14 mouse cellular contexts compared by ENCODE assay signal in genomic region chr13:58122786-58123297, GRCm38 (mm10). TPM values are rescaled to one million over a fixed set of nuclear protein-coding genes. Genes with fewer than 3 reads are reported as not detected.
DNase-seq lines count a peak whose midpoint lies in the region; ATAC-seq and TF ChIP-seq lines count a peak whose summit lies in the region.
"Had no signal": no experiment of that assay in that cellular context is flagged by ENCODE, and none has a peak within 500 bp of the region (broad histone marks: within the 10 kb centered on the region; RNA-seq: fewer than 3 reads in every experiment).

No protein-coding gene starts in this region.

- H3K9me3 ChIP-seq in forebrain, embryonic 11.5 days (ENCODE audit: control insufficient read depth, low read length): no peaks in the 10 kb centered on the region
- no peaks in the 10 kb centered on the region for H3K9me3 ChIP-seq in forebrain, embryonic 15.5 days
- no peaks in the 10 kb centered on the region for H3K9me3 ChIP-seq in liver, embryonic 12.5 days (replicated peaks)
- H3K9me3 ChIP-seq: limb, embryonic 10.5 days; neural tube, embryonic 13.5 days had no signal

- ATAC-seq in forebrain, embryonic 11.5 days (replicated peaks; ENCODE audit: low FRiP score): no peak
- no peak for ATAC-seq in forebrain, embryonic 15.5 days (replicated peaks)
- no peak for ATAC-seq in liver, embryonic 12.5 days

- WGBS in forebrain, embryonic 11.5 days: 78% methylated on average over 10 of the region's 10 CpGs
- 57% methylated on average over 10 of the region's 10 CpGs for WGBS in forebrain, embryonic 15.5 days
- WGBS in liver, embryonic 12.5 days (ENCODE audit: insufficient replicate concordance): 76% methylated on average over 10 of the region's 10 CpGs
- WGBS in kidney, adult 2 months: 19% methylated on average over 10 of the region's 10 CpGs

- H3K36me3 ChIP-seq in forebrain, embryonic 11.5 days (ENCODE audit: control insufficient read depth, insufficient read depth, low read length): no peaks in the 10 kb centered on the region; the same call in 1 of the 2 replicates
- no peaks in the 10 kb centered on the region for H3K36me3 ChIP-seq in forebrain, embryonic 15.5 days
- H3K36me3 ChIP-seq in liver, embryonic 12.5 days: peaks cover 26% of the 10 kb centered on the region
- H3K36me3 ChIP-seq in kidney, adult 2 months (ENCODE audit: control insufficient read depth, insufficient read depth, low read length): peaks cover 3% of the 10 kb centered on the region

- no peak for TF ChIP-seq CTCF in kidney, adult 2 months (conservative IDR thresholded peaks at IDR 0.05; ENCODE audit: insufficient read depth, insufficient read length, low read depth, low read length)

- H3K4me2 ChIP-seq in forebrain, embryonic 11.5 days (ENCODE audit: low read depth, low read length, severe bottlenecking): no peak overlapping the region
- no peak overlapping the region for H3K4me2 ChIP-seq in forebrain, embryonic 15.5 days (replicated peaks)
- H3K4me2 ChIP-seq in liver, embryonic 12.5 days: no peak overlapping the region
- H3K4me2 ChIP-seq: neural tube, embryonic 13.5 days had no signal

- peaks cover 2% of the 10 kb centered on the region; the same call in 1 of the 2 replicates for H3K4me1 ChIP-seq in forebrain, embryonic 11.5 days (replicated peaks; ENCODE audit: control insufficient read depth, insufficient read depth, low read length)
- peaks cover 30% of the 10 kb centered on the region for H3K4me1 ChIP-seq in forebrain, embryonic 15.5 days
- H3K4me1 ChIP-seq in liver, embryonic 12.5 days: peaks cover 24% of the 10 kb centered on the region
- peaks cover 18% of the 10 kb centered on the region for H3K4me1 ChIP-seq in kidney, adult 2 months (ENCODE audit: control insufficient read depth, insufficient read depth, low read length)

- no peak for TF ChIP-seq POLR2A in kidney, adult 2 months (IDR thresholded peaks at IDR 0.05; ENCODE audit: low read depth, low read length)

- H3K4me3 ChIP-seq in forebrain, embryonic 11.5 days (ENCODE audit: low read depth, low read length): no peak overlapping the region
- no peak overlapping the region for H3K4me3 ChIP-seq in forebrain, embryonic 15.5 days
- H3K4me3 ChIP-seq in liver, embryonic 12.5 days: no peak overlapping the region
- H3K4me3 ChIP-seq in kidney, adult 2 months (ENCODE audit: insufficient read depth, low read depth, low read length): peak overlapping the region; percentile 34
- H3K4me3 ChIP-seq: erythroblast, embryonic 14.5 days; limb, embryonic 10.5 days; neural tube, embryonic 13.5 days had no signal

- H3K9ac ChIP-seq in forebrain, embryonic 11.5 days (ENCODE audit: low read length): no peak overlapping the region
- no peak overlapping the region for H3K9ac ChIP-seq in forebrain, embryonic 15.5 days (replicated peaks)
- H3K9ac ChIP-seq in liver, embryonic 12.5 days: no peak overlapping the region
- H3K9ac ChIP-seq: neural tube, embryonic 13.5 days had no signal

- no peak overlapping the region for H3K27ac ChIP-seq in forebrain, embryonic 11.5 days (ENCODE audit: low read depth, low read length)
- no peak overlapping the region for H3K27ac ChIP-seq in forebrain, embryonic 15.5 days (replicated peaks)
- H3K27ac ChIP-seq in liver, embryonic 12.5 days: 0 out of 2 replicates have a peak overlapping the region, but pooled peaks have one; percentile 37
- peak overlapping the region; percentile 93 for H3K27ac ChIP-seq in kidney, adult 2 months (ENCODE audit: insufficient read depth, low read depth, low read length)
- H3K27ac ChIP-seq: limb, embryonic 10.5 days; neural tube, embryonic 13.5 days had no signal

- peak; percentile 11 for DNase-seq in forebrain, embryonic 11.5 days (ENCODE audit: low spot score)
- DNase-seq in liver (no peak), adipocyte (ENCODE audit: low spot score) (no peak)
- peak; percentile 61 for DNase-seq in kidney, adult 2 months
- DNase-seq in kidney, postnatal 36 days: peak; percentile 47 to 51
- no peak for DNase-seq in embryo, embryonic 11 days
- DNase-seq: cerebellum, adult 9-11 months; gastrocnemius, postnatal 36 days; thymus, postnatal 36 days had no signal

- no peaks in the 10 kb centered on the region for H3K27me3 ChIP-seq in forebrain, embryonic 11.5 days (ENCODE audit: control insufficient read depth, insufficient read depth, low read length)
- H3K27me3 ChIP-seq in forebrain, embryonic 15.5 days: no peaks in the 10 kb centered on the region
- H3K27me3 ChIP-seq in liver, embryonic 12.5 days (replicated peaks): no peaks in the 10 kb centered on the region
- no peaks in the 10 kb centered on the region for H3K27me3 ChIP-seq in kidney, adult 2 months (replicated peaks; ENCODE audit: control insufficient read depth, insufficient read depth, low read length)
- H3K27me3 ChIP-seq: neural tube, embryonic 13.5 days had no signal

RNA-seq across cellular contexts. Expression of gene Hnrnpa0, which starts 5.5 kb away (rescaled TPM):
- polyA plus RNA-seq in forebrain, embryonic 11.5 days (2014; fragmentation: Nextera tagmentation; extraction: Ambion mirVana): 50.5 and 51.2 TPM in 2 replicates
- polyA plus RNA-seq in forebrain, embryonic 15.5 days (2015; fragmentation: Nextera tagmentation; extraction: Ambion mirVana): 52.4 and 57.9 TPM in 2 replicates
- 12.6 and 13.7 TPM in 2 replicates for polyA plus RNA-seq in liver, embryonic 12.5 days (2016; fragmentation: Nextera tagmentation; extraction: Ambion mirVana)
- polyA plus RNA-seq in kidney, adult 2 months (2012; rRNA removed): 38.3 and 46.8 TPM in 2 replicates

RNA-seq across cellular contexts. Expression of gene Klhl3, which starts 9.4 kb away (rescaled TPM):
- 3.1 TPM in 2 replicates for polyA plus RNA-seq in forebrain, embryonic 11.5 days (2014; fragmentation: Nextera tagmentation; extraction: Ambion mirVana)
- 8.6 and 9.0 TPM in 2 replicates for polyA plus RNA-seq in forebrain, embryonic 15.5 days (2015; fragmentation: Nextera tagmentation; extraction: Ambion mirVana)
- polyA plus RNA-seq in liver, embryonic 12.5 days (2016; fragmentation: Nextera tagmentation; extraction: Ambion mirVana): 1.3 and 1.5 TPM in 2 replicates
- polyA plus RNA-seq in kidney, adult 2 months (2012; rRNA removed): 24.7 and 26.3 TPM in 2 replicates
- polyA plus RNA-seq: erythroblast, embryonic 14.5 days had no signal

RNA-seq across cellular contexts. Expression of gene Idnk, which starts 34.6 kb away (rescaled TPM):
- 41.6 and 45.8 TPM in 2 replicates for polyA plus RNA-seq in forebrain, embryonic 11.5 days (2014; fragmentation: Nextera tagmentation; extraction: Ambion mirVana)
- polyA plus RNA-seq in forebrain, embryonic 15.5 days (2015; fragmentation: Nextera tagmentation; extraction: Ambion mirVana): 65.6 and 74.9 TPM in 2 replicates
- 24.6 and 25.8 TPM in 2 replicates for polyA plus RNA-seq in liver, embryonic 12.5 days (2016; fragmentation: Nextera tagmentation; extraction: Ambion mirVana)
- 21.0 and 27.4 TPM in 2 replicates for polyA plus RNA-seq in kidney, adult 2 months (2012; rRNA removed)

Comparison
In these comparisons a context has a peak if more than half of its experiments do, and no peak if none do; other contexts are left out.
1. DNase-seq: peak in forebrain, embryonic 11.5 days (single experiment), kidney, adult 2 months (single experiment) and kidney, postnatal 36 days (2 of 2); none in liver (single experiment), adipocyte (single experiment) and embryo, embryonic 11 days (single experiment).
2. H3K27ac ChIP-seq: peak in liver, embryonic 12.5 days (single experiment) and kidney, adult 2 months (single experiment); none in forebrain, embryonic 11.5 days (single experiment) and forebrain, embryonic 15.5 days (single experiment).